Mouse (Mus musculus): ENCODE measurements around the gene Chst14. TPM values are rescaled to one million over a fixed set of nuclear protein-coding genes. Genes with fewer than 3 reads are reported as not detected.

The Chst14 gene
- polyA plus RNA-seq, 1 experiment from 2014 or later: 31.8 TPM

GRCm38 (mm10) chr2:118902051-118903025 is 24.0 kb upstream of the Chst14 start:
- 0 out of 2 replicates have a peak overlapping the region, but pooled peaks have one; percentile 6 for H3K27ac ChIP-seq (ENCODE audit: low read depth, low read length)
- H3K9me3 ChIP-seq (ENCODE audit: control insufficient read depth, low read length): no peaks in the 10 kb centered on the region
- peak overlapping the region; percentile 64 for H3K4me3 ChIP-seq (ENCODE audit: low read length)
- H3K36me3 ChIP-seq (ENCODE audit: control insufficient read depth, insufficient read depth, low read length): no peaks in the 10 kb centered on the region
- under 1% methylated on average over 86 of the region's 106 CpGs for WGBS
- H3K4me1 ChIP-seq (ENCODE audit: control insufficient read depth, insufficient read depth, low read length): peaks cover 17% of the 10 kb centered on the region; the same call in 1 of the 2 replicates
- H3K27me3 ChIP-seq (ENCODE audit: control insufficient read depth, insufficient read depth, low read length): peaks cover 33% of the 10 kb centered on the region
- peak overlapping the region; percentile 99 for H3K4me2 ChIP-seq (replicated peaks; ENCODE audit: low read depth, low read length)
- peak overlapping the region; percentile 78 for H3K9ac ChIP-seq (ENCODE audit: low read depth, low read length)
- ATAC-seq (ENCODE audit: low FRiP score, low TSS enrichment): peak; percentile 25

DNA sequence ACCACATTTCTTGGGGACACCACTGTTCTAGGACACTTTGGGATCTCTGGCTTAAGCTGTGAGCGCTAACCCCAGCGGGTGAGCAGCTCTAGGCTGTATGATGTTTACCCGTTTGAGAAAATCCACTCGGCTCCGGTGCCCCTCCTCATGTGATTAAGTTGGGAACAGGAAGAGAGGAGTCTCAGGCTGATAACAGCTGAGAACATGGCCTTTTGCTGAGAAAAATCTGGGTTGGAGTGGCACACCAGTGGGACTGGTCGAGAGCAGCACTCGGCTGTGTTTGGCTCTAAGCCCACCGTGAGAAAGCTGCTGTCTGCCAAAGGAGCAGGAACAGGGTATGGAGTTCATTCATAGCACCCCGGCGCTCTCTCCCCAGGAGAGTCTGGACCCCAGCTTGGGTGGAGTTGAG is 23.0 kb upstream of the Chst14 start:
- H3K4me2 ChIP-seq (replicated peaks; ENCODE audit: low read depth, low read length): peak overlapping the region; percentile 99
- no peak for ATAC-seq (ENCODE audit: low FRiP score, low TSS enrichment)
- H3K27ac ChIP-seq (ENCODE audit: low read depth, low read length): no peak overlapping the region
- H3K27me3 ChIP-seq (ENCODE audit: control insufficient read depth, insufficient read depth, low read length): peaks cover 23% of the 10 kb centered on the region
- H3K36me3 ChIP-seq (ENCODE audit: control insufficient read depth, insufficient read depth, low read length): no peaks in the 10 kb centered on the region
- 21% methylated on average over 10 of the region's 10 CpGs for WGBS
- peaks cover 12% of the 10 kb centered on the region; the same call in 1 of the 2 replicates for H3K4me1 ChIP-seq (ENCODE audit: control insufficient read depth, insufficient read depth, low read length)
- H3K9ac ChIP-seq (ENCODE audit: low read depth, low read length): no peak overlapping the region; the same call in 1 of the 2 replicates
- H3K4me3 ChIP-seq (ENCODE audit: low read length): peak overlapping the region; percentile 64; the same call in 1 of the 2 replicates
- H3K9me3 ChIP-seq (ENCODE audit: control insufficient read depth, low read length): no peaks in the 10 kb centered on the region

DNA sequence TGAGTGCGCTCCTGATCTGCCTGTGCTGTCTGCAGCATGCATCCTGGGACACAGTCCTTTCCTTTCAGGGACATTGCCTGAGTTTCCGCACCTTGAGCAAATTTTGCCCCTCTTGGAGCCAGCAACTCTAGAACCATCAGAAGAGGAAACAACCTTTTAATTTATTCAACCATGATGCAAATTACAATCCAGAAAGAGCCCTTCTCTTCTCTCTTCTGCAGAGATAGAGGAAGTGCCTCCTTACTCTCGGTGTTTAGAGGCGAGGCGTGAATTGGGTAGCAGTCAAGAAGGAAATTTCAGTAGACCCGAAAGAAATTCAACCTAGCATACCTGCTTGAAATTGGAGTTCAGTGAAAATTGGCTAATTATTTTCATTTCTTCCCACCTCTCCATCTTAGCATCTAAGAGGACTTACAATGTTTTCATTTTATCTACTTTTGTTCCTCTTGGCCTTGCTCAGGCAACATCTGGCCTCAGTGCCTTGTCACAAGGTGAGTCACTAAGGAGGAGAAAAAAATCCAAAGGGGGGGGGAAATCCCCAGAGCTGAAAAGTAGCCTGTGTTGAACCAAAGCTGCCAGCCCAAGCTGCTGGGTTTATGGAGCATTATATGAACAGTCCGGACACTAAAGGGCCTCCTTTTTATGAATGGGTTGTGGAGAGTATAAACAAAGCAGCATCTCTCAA is 20.7 kb upstream of the Chst14 start:
- 64% methylated on average over 7 of the region's 7 CpGs for WGBS
- no peak for ATAC-seq (ENCODE audit: low FRiP score, low TSS enrichment)
- peaks cover 5% of the 10 kb centered on the region; the same call in 1 of the 2 replicates for H3K4me1 ChIP-seq (ENCODE audit: control insufficient read depth, insufficient read depth, low read length)

DNA sequence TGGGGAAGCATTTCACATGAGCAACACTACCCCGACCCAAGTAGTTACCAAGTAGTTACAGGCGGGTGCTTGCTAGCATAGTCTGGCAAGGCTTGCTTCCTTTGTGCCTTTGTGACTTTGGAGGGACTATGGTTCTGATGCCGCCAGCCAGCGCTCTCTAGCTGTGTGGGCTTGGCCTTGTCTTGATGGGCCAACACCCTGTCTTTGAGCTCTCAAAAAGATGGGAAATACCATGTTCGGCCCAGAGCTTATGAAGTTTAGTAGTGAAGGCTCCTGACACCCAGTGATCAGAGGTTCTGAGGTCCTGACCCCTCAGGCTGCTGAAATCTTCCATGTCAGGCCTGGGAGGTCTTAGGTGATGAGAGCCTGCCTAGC is 20.2 kb upstream of the Chst14 start:
- H3K4me1 ChIP-seq (ENCODE audit: control insufficient read depth, insufficient read depth, low read length): peaks cover 5% of the 10 kb centered on the region; the same call in 1 of the 2 replicates
- H3K9ac ChIP-seq (ENCODE audit: low read depth, low read length): no peak overlapping the region
- WGBS: 79% methylated on average over 5 of the region's 5 CpGs
- H3K4me2 ChIP-seq (replicated peaks; ENCODE audit: low read depth, low read length): no peak overlapping the region
- no peaks in the 10 kb centered on the region; the same call in 1 of the 2 replicates for H3K27me3 ChIP-seq (ENCODE audit: control insufficient read depth, insufficient read depth, low read length)
- H3K36me3 ChIP-seq (ENCODE audit: control insufficient read depth, insufficient read depth, low read length): no peaks in the 10 kb centered on the region
- no peaks in the 10 kb centered on the region for H3K9me3 ChIP-seq (ENCODE audit: control insufficient read depth, low read length)
- no peak for ATAC-seq (ENCODE audit: low FRiP score, low TSS enrichment)
- H3K27ac ChIP-seq (ENCODE audit: low read depth, low read length): no peak overlapping the region
- no peak overlapping the region for H3K4me3 ChIP-seq (ENCODE audit: low read length)

More for the DNA sequence above, 20.7 kb upstream of the Chst14 start:
- no peak overlapping the region for H3K4me3 ChIP-seq (ENCODE audit: low read length)
- no peaks in the 10 kb centered on the region for H3K9me3 ChIP-seq (ENCODE audit: control insufficient read depth, low read length)
- H3K9ac ChIP-seq (ENCODE audit: low read depth, low read length): no peak overlapping the region
- H3K27me3 ChIP-seq (ENCODE audit: control insufficient read depth, insufficient read depth, low read length): peaks cover 2% of the 10 kb centered on the region; the same call in 1 of the 2 replicates
- H3K27ac ChIP-seq (ENCODE audit: low read depth, low read length): no peak overlapping the region
- H3K36me3 ChIP-seq (ENCODE audit: control insufficient read depth, insufficient read depth, low read length): no peaks in the 10 kb centered on the region
- H3K4me2 ChIP-seq (replicated peaks; ENCODE audit: low read depth, low read length): no peak overlapping the region

DNA sequence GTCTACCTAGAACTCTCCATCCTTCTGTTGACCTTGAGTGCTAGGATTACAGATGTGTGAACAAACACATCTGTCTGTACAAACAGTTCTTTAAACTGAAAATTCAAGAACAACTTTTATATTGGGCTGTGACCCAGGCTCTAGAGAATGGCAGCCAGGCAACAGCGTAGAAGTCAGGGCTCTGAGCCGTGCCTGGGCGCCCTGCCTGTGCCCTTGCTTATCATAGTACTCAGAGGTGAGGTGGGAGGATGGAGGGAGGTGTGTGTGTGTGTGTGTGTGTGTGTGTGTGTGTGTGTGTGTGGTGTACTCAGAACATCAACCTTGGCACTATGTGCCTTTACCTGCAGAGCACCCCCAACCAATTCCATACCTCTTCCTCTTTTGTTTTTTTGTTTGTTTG is 18.5 kb upstream of the Chst14 start:
- no peak overlapping the region for H3K9ac ChIP-seq (ENCODE audit: low read depth, low read length)
- H3K4me3 ChIP-seq (ENCODE audit: low read length): no peak overlapping the region
- peaks cover 9% of the 10 kb centered on the region; the same call in 1 of the 2 replicates for H3K4me1 ChIP-seq (ENCODE audit: control insufficient read depth, insufficient read depth, low read length)
- no peak for ATAC-seq (ENCODE audit: low FRiP score, low TSS enrichment)
- H3K36me3 ChIP-seq (ENCODE audit: control insufficient read depth, insufficient read depth, low read length): no peaks in the 10 kb centered on the region
- no peaks in the 10 kb centered on the region; the same call in 1 of the 2 replicates for H3K27me3 ChIP-seq (ENCODE audit: control insufficient read depth, insufficient read depth, low read length)
- no peak overlapping the region for H3K27ac ChIP-seq (ENCODE audit: low read depth, low read length)
- H3K4me2 ChIP-seq (replicated peaks; ENCODE audit: low read depth, low read length): no peak overlapping the region
- whole genome bisulfite sequencing: 77% methylated on average over 3 of the region's 3 CpGs
- H3K9me3 ChIP-seq (ENCODE audit: control insufficient read depth, low read length): no peaks in the 10 kb centered on the region

- Histone ChIP-seq H3K9ac (ENCODE audit: low read depth, low read length) (no peak overlapping the region), H3K4me3 (ENCODE audit: low read length) (no peak overlapping the region), H3K9me3 (ENCODE audit: control insufficient read depth, low read length) (no peaks in the 10 kb centered on the region), H3K4me2 (replicated peaks; ENCODE audit: low read depth, low read length) (no peak overlapping the region), H3K4me1 (ENCODE audit: control insufficient read depth, insufficient read depth, low read length) (peaks cover 8% of the 10 kb centered on the region; the same call in 1 of the 2 replicates), H3K27ac (ENCODE audit: low read depth, low read length) (no peak overlapping the region), H3K36me3 (ENCODE audit: control insufficient read depth, insufficient read depth, low read length) (no peaks in the 10 kb centered on the region), H3K27me3 (ENCODE audit: control insufficient read depth, insufficient read depth, low read length) (no peaks in the 10 kb centered on the region; the same call in 1 of the 2 replicates)
- WGBS: 73% methylated on average over 1 of the region's 1 CpGs
- ATAC-seq (ENCODE audit: low FRiP score, low TSS enrichment): no peak
Observed at GRCm38 (mm10) chr2:118909151-118909550, 17.1 kb upstream of the Chst14 start.

GRCm38 (mm10) chr2:118910605-118911278 is 15.6 kb upstream of the Chst14 start:
- Histone ChIP-seq H3K4me2 (replicated peaks; ENCODE audit: low read depth, low read length) (no peak overlapping the region), H3K36me3 (ENCODE audit: control insufficient read depth, insufficient read depth, low read length) (no peaks in the 10 kb centered on the region), H3K27me3 (ENCODE audit: control insufficient read depth, insufficient read depth, low read length) (no peaks in the 10 kb centered on the region), H3K4me1 (ENCODE audit: control insufficient read depth, insufficient read depth, low read length) (peaks cover 8% of the 10 kb centered on the region; the same call in 1 of the 2 replicates), H3K9ac (ENCODE audit: low read depth, low read length) (no peak overlapping the region), H3K9me3 (ENCODE audit: control insufficient read depth, low read length) (no peaks in the 10 kb centered on the region), H3K4me3 (ENCODE audit: low read length) (no peak overlapping the region), H3K27ac (ENCODE audit: low read depth, low read length) (no peak overlapping the region)
- no peak for ATAC-seq (ENCODE audit: low FRiP score, low TSS enrichment)
- WGBS: 65% methylated on average over 7 of the region's 7 CpGs

GRCm38 (mm10) chr2:118912706-118913105 is 13.6 kb upstream of the Chst14 start:
- Histone ChIP-seq H3K27me3 (ENCODE audit: control insufficient read depth, insufficient read depth, low read length) (no peaks in the 10 kb centered on the region), H3K4me1 (ENCODE audit: control insufficient read depth, insufficient read depth, low read length) (peaks cover 8% of the 10 kb centered on the region; the same call in 1 of the 2 replicates), H3K36me3 (ENCODE audit: control insufficient read depth, insufficient read depth, low read length) (peaks cover 7% of the 10 kb centered on the region), H3K4me3 (ENCODE audit: low read length) (no peak overlapping the region), H3K4me2 (replicated peaks; ENCODE audit: low read depth, low read length) (no peak overlapping the region), H3K9me3 (ENCODE audit: control insufficient read depth, low read length) (no peaks in the 10 kb centered on the region), H3K27ac (ENCODE audit: low read depth, low read length) (no peak overlapping the region), H3K9ac (ENCODE audit: low read depth, low read length) (0 out of 2 replicates have a peak overlapping the region, but pooled peaks have one; percentile 7)
- no peak for ATAC-seq (ENCODE audit: low FRiP score, low TSS enrichment)
- WGBS: 56% methylated on average over 8 of the region's 8 CpGs
